Mouse (Mus musculus) intestine, embryonic 15.5 days (tissue): ENCODE measurements around the gene Tsx. TPM values are rescaled to one million over a fixed set of nuclear protein-coding genes. Genes with fewer than 3 reads are reported as not detected.

Experiments
- ATAC-seq: fragments of 200-750 bp; cut with Nextera tagmentation; 2 replicates; pipeline ENCODE4 v1.8.0; 2017; ENCODE audit warnings: moderate TSS enrichment, moderate library complexity
- H3K27ac ChIP-seq: fragments of 300-500 bp; sonication (generic); 2 replicates; pipeline ENCODE4 v1.5.1; 2015; ENCODE audit warnings: mild to moderate bottlenecking, inconsistent platforms
- H3K27me3 ChIP-seq: fragments of 300-500 bp; sonication (generic); replicated peaks from 2 replicates; pipeline ENCODE4 v1.6.1; 2015; ENCODE audit warnings: inconsistent platforms
- H3K36me3 ChIP-seq: fragments of 300-500 bp; sonication (generic); 2 replicates; pipeline ENCODE4 v1.6.1; 2015; ENCODE audit warnings: inconsistent platforms
- H3K4me1 ChIP-seq: fragments of 300-500 bp; sonication (generic); replicated peaks from 2 replicates; pipeline ENCODE4 v1.6.1; 2015; ENCODE audit warnings: inconsistent platforms
- H3K4me2 ChIP-seq: fragments of 300-500 bp; sonication (generic); replicated peaks from 2 replicates; pipeline ENCODE4 v1.6.1; 2015; ENCODE audit warnings: mild to moderate bottlenecking, inconsistent platforms
- H3K4me3 ChIP-seq: fragments of 300-500 bp; sonication (generic); replicated peaks from 2 replicates; pipeline ENCODE4 v1.5.1; 2015; ENCODE audit warnings: inconsistent platforms
- H3K9ac ChIP-seq: fragments of 300-500 bp; sonication (generic); 2 replicates; pipeline ENCODE4 v1.6.1; 2015; ENCODE audit warnings: inconsistent platforms
- H3K9me3 ChIP-seq: fragments of 300-500 bp; sonication (generic); 2 replicates; pipeline ENCODE4 v1.6.1; 2016; ENCODE audit warnings: inconsistent platforms
- WGBS: fragments of 180-500 bp; shearing (Covaris S2); methylation state at CpG from one replicate; pipeline ENCODE4 v1.1.7; 2015; 5-methylcytosine and 5-hydroxymethylcytosine counted together
- polyA plus RNA-seq: library from polyadenylated mRNA; unstranded; fragments of >200 nt; fragmentation: Nextera tagmentation; extraction: Ambion mirVana; gene quantifications from 2 replicates; pipeline ENCODE4 v1.2.1, GENCODE M21; 2015

The Tsx gene
- 0.35 and 0.36 TPM in 2 replicates for polyA plus RNA-seq

- ATAC-seq = no peak
- Histone ChIP-seq H3K4me2 (no peak within 1 kb of the TSS), H3K9ac (no peak within 1 kb of the TSS), H3K4me3 (no peak within 1 kb of the TSS), H3K4me1 (no peaks in the 10 kb centered on the region), H3K9me3 (no peaks in the 10 kb centered on the region), H3K27ac (no peak within 1 kb of the TSS), H3K36me3 (no peaks in the 10 kb centered on the region), H3K27me3 (0 out of 2 replicates have a peak, but pooled peaks cover 9% of the 10 kb centered on the region)
- WGBS = 72% methylated on average over 5 of the region's 5 CpGs
Measured at GRCm38 (mm10) chrX:103414167-103414566, at the start of gene Tsx. Gene Tsx, plus strand, starts transcription at chrX:103414467.

GRCm38 (mm10) chrX:103366201-103366600 is 48.1 kb upstream of the Tsx start:
- no peak overlapping the region for H3K27ac ChIP-seq
- 50% methylated on average over 5 of the region's 5 CpGs for WGBS

GRCm38 (mm10) chrX:103368650-103369049 is 45.6 kb upstream of the Tsx start:
- 75% methylated on average over 3 of the region's 3 CpGs for WGBS
- Histone ChIP-seq H3K9ac (no peak overlapping the region), H3K4me2 (no peak overlapping the region), H3K27ac (no peak overlapping the region), H3K36me3 (no peaks in the 10 kb centered on the region), H3K4me3 (no peak overlapping the region), H3K9me3 (no peaks in the 10 kb centered on the region), H3K27me3 (no peaks in the 10 kb centered on the region; the same call in 1 of the 2 replicates), H3K4me1 (no peaks in the 10 kb centered on the region)
- ATAC-seq = no peak

More at GRCm38 (mm10) chrX:103366201-103366600, 48.1 kb upstream of the Tsx start:
- H3K4me2 ChIP-seq = no peak overlapping the region
- no peaks in the 10 kb centered on the region for H3K9me3 ChIP-seq
- H3K4me3 ChIP-seq = no peak overlapping the region
- H3K4me1 ChIP-seq = no peaks in the 10 kb centered on the region
- no peak for ATAC-seq
- H3K9ac ChIP-seq = no peak overlapping the region
- no peaks in the 10 kb centered on the region for H3K36me3 ChIP-seq
- H3K27me3 ChIP-seq = no peaks in the 10 kb centered on the region

GRCm38 (mm10) chrX:103371221-103371620 is 43.0 kb upstream of the Tsx start:
- Histone ChIP-seq H3K27ac (no peak overlapping the region), H3K4me2 (no peak overlapping the region), H3K36me3 (no peaks in the 10 kb centered on the region), H3K9me3 (no peaks in the 10 kb centered on the region), H3K27me3 (no peaks in the 10 kb centered on the region; the same call in 1 of the 2 replicates), H3K9ac (no peak overlapping the region), H3K4me1 (no peaks in the 10 kb centered on the region), H3K4me3 (no peak overlapping the region)
- no peak for ATAC-seq
- WGBS = 73% methylated on average over 2 of the region's 2 CpGs

- no peak for ATAC-seq
Measured at GRCm38 (mm10) chrX:103371627-103372026, 42.6 kb upstream of the Tsx start.

GRCm38 (mm10) chrX:103374250-103374649 is 40.0 kb upstream of the Tsx start:
- Histone ChIP-seq H3K9me3 (no peaks in the 10 kb centered on the region), H3K36me3 (no peaks in the 10 kb centered on the region), H3K27ac (no peak overlapping the region), H3K4me1 (no peaks in the 10 kb centered on the region), H3K9ac (no peak overlapping the region), H3K4me3 (no peak overlapping the region), H3K4me2 (no peak overlapping the region), H3K27me3 (no peaks in the 10 kb centered on the region; the same call in 1 of the 2 replicates)
- WGBS = 56% methylated on average over 5 of the region's 5 CpGs
- no peak for ATAC-seq

More at GRCm38 (mm10) chrX:103371627-103372026, 42.6 kb upstream of the Tsx start:
- no peaks in the 10 kb centered on the region; the same call in 1 of the 2 replicates for H3K27me3 ChIP-seq
- H3K9ac ChIP-seq = no peak overlapping the region
- no peak overlapping the region for H3K4me3 ChIP-seq
- H3K9me3 ChIP-seq = no peaks in the 10 kb centered on the region
- no peak overlapping the region for H3K4me2 ChIP-seq
- H3K4me1 ChIP-seq = no peaks in the 10 kb centered on the region
- no peak overlapping the region for H3K27ac ChIP-seq
- H3K36me3 ChIP-seq = no peaks in the 10 kb centered on the region
- WGBS = 45% methylated on average over 2 of the region's 2 CpGs

- no peaks in the 10 kb centered on the region for H3K27me3 ChIP-seq
- H3K9ac ChIP-seq = no peak overlapping the region
- H3K36me3 ChIP-seq = no peaks in the 10 kb centered on the region
- H3K4me1 ChIP-seq = no peaks in the 10 kb centered on the region
- H3K9me3 ChIP-seq = no peaks in the 10 kb centered on the region
- ATAC-seq = no peak
- H3K27ac ChIP-seq = no peak overlapping the region
- no peak overlapping the region for H3K4me2 ChIP-seq
- 82% methylated on average over 3 of the region's 3 CpGs for WGBS
- no peak overlapping the region for H3K4me3 ChIP-seq
Measured at GRCm38 (mm10) chrX:103384528-103384927, 29.7 kb upstream of the Tsx start.

- ATAC-seq = no peak
- WGBS = 83% methylated on average over 3 of the region's 3 CpGs
- no peak overlapping the region for H3K4me2 ChIP-seq
- H3K4me1 ChIP-seq = no peaks in the 10 kb centered on the region
- H3K9ac ChIP-seq = no peak overlapping the region
- no peaks in the 10 kb centered on the region for H3K27me3 ChIP-seq
- H3K9me3 ChIP-seq = no peaks in the 10 kb centered on the region
- no peak overlapping the region for H3K4me3 ChIP-seq
- no peaks in the 10 kb centered on the region for H3K36me3 ChIP-seq
- no peak overlapping the region for H3K27ac ChIP-seq
Measured at GRCm38 (mm10) chrX:103388131-103388530, 26.1 kb upstream of the Tsx start.

- H3K4me2 ChIP-seq = no peak overlapping the region
- H3K27me3 ChIP-seq = no peaks in the 10 kb centered on the region
- no peak overlapping the region for H3K4me3 ChIP-seq
- H3K9me3 ChIP-seq = no peaks in the 10 kb centered on the region
- no peak for ATAC-seq
- H3K9ac ChIP-seq = no peak overlapping the region
- H3K36me3 ChIP-seq = no peaks in the 10 kb centered on the region
- H3K4me1 ChIP-seq = no peaks in the 10 kb centered on the region
- H3K27ac ChIP-seq = no peak overlapping the region
- 85% methylated on average over 1 of the region's 1 CpGs for WGBS
Measured at GRCm38 (mm10) chrX:103393841-103394240, 20.4 kb upstream of the Tsx start.

- H3K4me3 ChIP-seq = no peak overlapping the region
- peaks cover 3% of the 10 kb centered on the region; the same call in 1 of the 2 replicates for H3K27me3 ChIP-seq
- WGBS = 52% methylated on average over 7 of the region's 13 CpGs
- H3K4me2 ChIP-seq = no peak overlapping the region
- H3K36me3 ChIP-seq = no peaks in the 10 kb centered on the region
- no peak overlapping the region for H3K27ac ChIP-seq
- no peaks in the 10 kb centered on the region for H3K4me1 ChIP-seq
- ATAC-seq = 0 out of 2 replicates have a peak, but pooled peaks have one; percentile 36
- no peaks in the 10 kb centered on the region for H3K9me3 ChIP-seq
- no peak overlapping the region for H3K9ac ChIP-seq
Measured at GRCm38 (mm10) chrX:103405021-103405420, 9.2 kb upstream of the Tsx start.

- Histone ChIP-seq H3K9me3 (no peaks in the 10 kb centered on the region), H3K9ac (no peak within 1 kb of the TSS), H3K4me3 (no peak within 1 kb of the TSS), H3K27ac (no peak within 1 kb of the TSS), H3K27me3 (no peaks in the 10 kb centered on the region), H3K36me3 (no peaks in the 10 kb centered on the region), H3K4me2 (no peak within 1 kb of the TSS), H3K4me1 (no peaks in the 10 kb centered on the region)
- WGBS = 87% methylated on average over 2 of the region's 2 CpGs
- ATAC-seq = no peak
Measured at GRCm38 (mm10) chrX:103421710-103422109, 7.4 kb downstream of the Tsx start, which contains the start of gene Gm26992. Gene Gm26992, plus strand, starts transcription at chrX:103422010.

GRCm38 (mm10) chrX:103427677-103428076 is 13.4 kb downstream of the Tsx start:
- 70% methylated on average over 7 of the region's 7 CpGs for WGBS

GRCm38 (mm10) chrX:103432293-103432692 is 18.0 kb downstream of the Tsx start:
- ATAC-seq = no peak
- Histone ChIP-seq H3K27ac (no peak overlapping the region), H3K9me3 (no peaks in the 10 kb centered on the region), H3K9ac (no peak overlapping the region), H3K27me3 (no peaks in the 10 kb centered on the region; the same call in 1 of the 2 replicates), H3K4me1 (no peaks in the 10 kb centered on the region), H3K4me2 (no peak overlapping the region), H3K4me3 (no peak overlapping the region), H3K36me3 (no peaks in the 10 kb centered on the region)
- 66% methylated on average over 7 of the region's 7 CpGs for WGBS

More at GRCm38 (mm10) chrX:103427677-103428076, 13.4 kb downstream of the Tsx start:
- Histone ChIP-seq H3K9me3 (no peaks in the 10 kb centered on the region), H3K4me3 (no peak overlapping the region), H3K4me1 (no peaks in the 10 kb centered on the region), H3K27ac (no peak overlapping the region), H3K4me2 (no peak overlapping the region), H3K36me3 (no peaks in the 10 kb centered on the region), H3K9ac (no peak overlapping the region), H3K27me3 (no peaks in the 10 kb centered on the region)
- ATAC-seq = no peak
